ENCODE assay signal across 1 mouse cellular context in the genomic region with DNA sequence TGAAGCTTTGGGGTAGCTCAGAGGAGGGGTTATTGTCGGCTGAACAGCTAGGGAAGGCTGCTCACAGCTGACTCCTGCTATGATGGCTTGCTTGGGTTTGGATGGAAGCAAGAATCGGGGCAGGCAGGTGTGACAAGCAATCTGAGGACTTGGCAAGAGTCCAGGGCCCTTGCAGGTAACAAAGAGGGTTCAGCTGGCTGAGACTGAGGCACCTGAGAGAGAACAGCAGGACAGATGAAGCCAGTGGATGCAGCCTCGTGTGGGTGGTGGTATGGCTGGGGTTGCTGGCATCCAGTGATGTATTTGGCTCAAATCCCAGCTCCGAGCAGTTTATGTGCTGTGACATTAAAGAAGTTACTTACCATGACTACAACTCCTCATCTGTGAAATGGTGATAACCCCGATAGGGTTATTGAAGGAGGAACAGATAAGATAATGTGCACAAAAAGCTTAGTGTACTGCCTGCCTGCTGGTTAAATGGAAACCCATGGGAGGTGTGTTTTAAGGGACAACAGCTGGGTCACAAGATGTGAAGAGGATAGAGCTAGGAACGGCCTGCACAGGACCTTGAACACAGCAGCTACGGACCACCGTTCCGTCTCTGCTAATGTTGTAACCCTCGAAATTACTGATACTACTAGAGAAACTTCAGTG.
TF ChIP-seq lines count a peak whose summit lies in the region.

No protein-coding gene starts in this region.

TF ChIP-seq in MEL, 35 proteins besides CTCF, POLR2A, EP300 and RAD21:
- TF ChIP-seq USF2 (IDR thresholded peaks at IDR 0.05; ENCODE audit: borderline replicate concordance in 1 of 2, insufficient read depth in 1 of 2, low read depth in 1 of 2, low read length in 2 of 2) (no peak), MXI1 (IDR thresholded peaks at IDR 0.05; ENCODE audit: low read depth, low read length) (peak; percentile 89), E2F4 (IDR thresholded peaks at IDR 0.05; ENCODE audit: borderline replicate concordance, low read depth, low read length) (no peak), JUND (IDR thresholded peaks at IDR 0.05; ENCODE audit: low read depth, low read length) (peak; percentile 45; the same call in 1 of the 2 replicates), ELF1 (IDR thresholded peaks at IDR 0.05; ENCODE audit: low read depth, low read length) (0 out of 2 replicates have a peak, but pooled peaks have one; percentile 39), GATA1 (IDR thresholded peaks at IDR 0.05; ENCODE audit: low read depth, low read length) (peak; percentile 100), NRF1 (IDR thresholded peaks at IDR 0.05; ENCODE audit: insufficient read depth, low read depth, low read length, poor library complexity, severe bottlenecking) (no peak), TAL1 (IDR thresholded peaks at IDR 0.05; ENCODE audit: low read length) (peak; percentile 75), CHD1 (IDR thresholded peaks at IDR 0.05; ENCODE audit: low read depth, low read length) (peak; percentile 23; the same call in 1 of the 2 replicates), POLR2AphosphoS5 (IDR thresholded peaks at IDR 0.05; ENCODE audit: borderline replicate concordance, low read depth, low read length) (no peak), ZKSCAN1 (IDR thresholded peaks at IDR 0.05; ENCODE audit: low read depth, low read length) (0 out of 2 replicates have a peak, but pooled peaks have one; percentile 60), ZMIZ1 (IDR thresholded peaks at IDR 0.05; ENCODE audit: low read depth, low read length) (no peak), KAT2A (conservative IDR thresholded peaks at IDR 0.05; ENCODE audit: low read depth, low read length) (0 out of 2 replicates have a peak, but pooled peaks have one; percentile 51), MAX (IDR thresholded peaks at IDR 0.05; ENCODE audit: low read length) (peak; percentile 74), POLR2AphosphoS2 (IDR thresholded peaks at IDR 0.05; ENCODE audit: low read length) (peak; percentile 62; the same call in 1 of the 2 replicates), CHD2 (IDR thresholded peaks at IDR 0.05; ENCODE audit: low read length) (peak; percentile 28; the same call in 1 of the 2 replicates), MEF2A (IDR thresholded peaks at IDR 0.05; ENCODE audit: extremely low read depth, insufficient replicate concordance, low read depth, low read length, poor library complexity, severe bottlenecking) (peak; percentile 73; the same call in 1 of the 2 replicates), SIN3A (IDR thresholded peaks at IDR 0.05; ENCODE audit: low read length) (peak; percentile 96), TCF12 (IDR thresholded peaks at IDR 0.05; ENCODE audit: low read depth, low read length) (peak; percentile 99), USF1 (IDR thresholded peaks at IDR 0.05; ENCODE audit: low read depth, low read length) (no peak; the same call in none of the 2 replicates), TBP (IDR thresholded peaks at IDR 0.05; ENCODE audit: low read depth, low read length) (peak; percentile 54; the same call in 1 of the 2 replicates), BHLHE40 (IDR thresholded peaks at IDR 0.05; ENCODE audit: borderline replicate concordance, low read depth, low read length) (peak; percentile 81), HCFC1 (IDR thresholded peaks at IDR 0.05; ENCODE audit: low read depth, low read length) (peak; percentile 51; the same call in 1 of the 2 replicates), GABPA (IDR thresholded peaks at IDR 0.05; ENCODE audit: low read depth, low read length) (peak; percentile 45; the same call in 1 of the 2 replicates), MYC (IDR thresholded peaks at IDR 0.05; ENCODE audit: low read depth, low read length) (peak; percentile 59; the same call in 1 of the 2 replicates), NELFE (IDR thresholded peaks at IDR 0.05; ENCODE audit: low read depth, low read length) (no peak), UBTF (IDR thresholded peaks at IDR 0.05; ENCODE audit: borderline replicate concordance, insufficient read depth, low read depth, low read length) (no peak), MAZ (IDR thresholded peaks at IDR 0.05; ENCODE audit: low read depth, low read length) (peak; percentile 72), ZC3H11A (IDR thresholded peaks at IDR 0.05; ENCODE audit: low read depth, low read length) (0 out of 2 replicates have a peak, but pooled peaks have one; percentile 1), MYB (IDR thresholded peaks at IDR 0.05; ENCODE audit: low read depth, low read length) (no peak; the same call in 1 of the 2 replicates), ZNF384 (IDR thresholded peaks at IDR 0.05; ENCODE audit: low read depth, low read length) (no peak; the same call in 1 of the 2 replicates), MAFK (IDR thresholded peaks at IDR 0.05; ENCODE audit: borderline replicate concordance, low read depth, low read length) (peak; percentile 81; the same call in 1 of the 2 replicates), ETS1 (IDR thresholded peaks at IDR 0.05; ENCODE audit: low read depth, low read length) (peak; percentile 99), SMC3 (IDR thresholded peaks at IDR 0.05; ENCODE audit: low read depth, low read length) (no peak), RCOR1 (IDR thresholded peaks at IDR 0.05; ENCODE audit: low read depth, low read length) (peak; percentile 98)
